Mouse (Mus musculus): Measurements from ENCODE around the gene Ndufb10. TPM values are rescaled to one million over a fixed set of nuclear protein-coding genes. Genes with fewer than 3 reads are reported as not detected.

Gene Ndufb10
- polyA plus RNA-seq (2017; shearing (Covaris generic)), result 222 TPM

DNA sequence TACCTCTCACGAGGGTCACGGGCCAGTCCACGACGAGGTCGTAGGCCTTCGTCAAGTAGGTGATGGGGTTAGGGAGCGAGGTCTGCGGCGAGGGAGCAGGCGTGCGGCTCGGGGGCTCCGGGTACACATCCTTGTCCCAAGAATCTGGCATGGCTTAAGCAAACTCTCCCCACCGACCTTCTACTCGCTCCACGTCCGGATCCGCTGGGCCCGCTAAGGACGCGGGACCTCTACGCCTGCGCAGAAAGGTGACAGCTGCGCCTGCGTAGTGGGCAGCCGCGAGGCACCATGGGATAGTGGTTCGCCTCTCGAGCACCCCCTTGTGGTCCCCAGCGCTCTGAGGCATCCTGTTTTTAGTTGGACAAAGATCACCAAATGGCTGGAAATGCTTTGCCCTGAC, at the start of gene Ndufb10:
Gene Ndufb10 (minus strand): TSS at position 295 of the 400 bp plus-strand sequence.

DNA sequence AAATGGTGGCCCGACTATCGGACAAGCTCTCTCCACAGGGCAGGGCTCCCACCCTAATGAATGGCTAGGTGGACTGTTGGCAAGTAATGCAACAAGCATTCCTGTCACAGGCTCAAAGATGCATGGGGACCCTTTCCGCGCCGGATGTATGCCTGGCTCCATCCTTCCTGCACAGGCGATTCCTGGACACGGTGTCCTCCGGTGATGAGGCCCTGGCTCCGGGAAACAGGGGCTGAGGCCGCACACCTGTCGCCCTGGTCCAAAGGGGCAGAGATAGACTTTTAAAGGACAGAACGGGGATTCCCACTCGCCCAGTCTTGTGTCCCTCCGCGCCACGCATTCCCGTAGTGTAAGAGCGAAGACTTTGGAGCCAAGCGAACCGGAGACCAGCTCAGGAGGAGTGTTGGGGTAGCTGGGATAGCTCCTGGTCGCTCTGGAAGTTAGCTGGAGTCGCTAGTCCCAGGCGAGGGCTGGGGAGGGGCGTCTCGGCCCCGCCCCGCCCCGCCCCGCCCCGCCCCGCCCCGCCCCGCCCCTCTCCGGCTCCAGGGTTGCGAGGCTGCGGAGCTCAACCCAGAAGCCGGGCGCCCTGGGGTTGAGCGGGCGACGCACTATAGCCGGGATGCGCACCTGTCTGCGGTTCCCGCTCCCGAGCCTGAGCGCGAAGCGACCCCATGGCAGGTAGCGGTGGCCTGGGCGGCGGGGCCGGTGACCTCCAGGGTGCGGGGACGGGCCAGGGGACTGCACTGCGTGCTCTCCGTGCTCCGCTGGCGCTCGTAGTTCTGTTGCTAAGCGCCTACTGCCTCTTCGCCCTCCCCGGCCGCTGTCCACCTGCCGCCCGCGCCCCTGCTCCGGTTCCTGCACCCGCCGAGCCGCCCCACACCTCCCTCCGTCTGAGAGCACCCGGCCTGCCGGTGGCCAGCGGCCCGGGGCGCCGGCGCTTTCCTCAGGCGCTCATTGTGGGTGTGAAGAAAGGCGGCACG, 28.4 kb upstream of the Ndufb10 start, which contains the start of gene Hs3st6:
Gene Hs3st6 (plus strand): TSS at position 574 of the 980 bp plus-strand sequence.

DNA sequence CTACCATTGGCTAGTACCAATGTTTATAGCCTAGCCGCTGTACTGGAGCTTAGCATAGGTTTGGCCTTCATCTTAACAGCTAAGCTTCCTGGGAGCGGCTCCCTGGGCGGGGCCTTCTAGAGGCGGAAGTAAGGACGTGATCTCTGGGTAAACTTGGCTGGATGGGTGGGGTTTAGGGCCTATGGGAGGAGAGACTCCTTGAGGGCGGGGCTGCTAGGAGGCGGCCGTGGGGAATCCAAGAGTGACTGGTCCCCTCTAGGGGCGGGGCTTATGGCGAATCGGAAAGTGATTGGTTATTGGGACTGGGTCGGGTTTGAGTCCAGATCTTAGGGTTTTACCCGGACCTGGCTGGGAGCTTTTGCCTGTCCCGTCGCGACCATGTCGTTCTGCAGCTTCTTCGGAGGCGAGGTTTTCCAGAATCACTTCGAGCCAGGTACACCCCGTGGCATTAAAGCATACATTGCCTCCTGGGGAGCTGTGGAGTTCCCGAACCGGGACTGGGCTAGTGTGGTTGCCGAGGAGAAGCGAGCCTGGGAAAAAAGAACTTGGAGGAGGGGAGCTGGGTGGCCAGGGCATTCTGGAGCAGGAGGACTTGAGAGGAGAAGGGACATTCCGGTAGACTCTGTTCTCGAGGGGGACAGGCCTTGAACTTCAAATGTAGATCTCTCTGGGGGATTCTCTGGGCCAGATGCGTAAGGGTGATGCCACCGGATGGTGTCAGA, 12.2 kb upstream of the Ndufb10 start, which contains the start of gene Msrb1:
Gene Msrb1 (plus strand): TSS at position 313 of the 722 bp plus-strand sequence.

DNA sequence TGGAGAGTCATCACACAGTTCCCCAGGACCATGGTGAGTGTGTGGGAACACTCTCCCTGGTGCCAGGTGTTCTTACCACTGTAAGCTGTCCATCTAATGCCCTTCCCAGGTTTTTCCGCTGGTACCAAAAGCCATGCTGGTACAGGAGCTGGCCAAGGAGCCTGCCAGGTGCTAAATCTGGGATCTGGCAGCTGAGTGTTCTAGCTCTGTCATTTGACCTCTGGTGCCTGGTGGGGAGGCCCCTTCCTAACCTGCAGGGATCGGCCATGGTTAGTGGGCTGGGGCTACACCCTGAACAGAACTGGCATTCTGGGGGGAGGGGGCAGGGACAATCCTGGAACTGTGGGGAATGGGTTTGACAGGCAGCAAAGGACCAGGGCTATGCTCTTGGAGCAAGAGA, 3.3 kb upstream of the Ndufb10 start, which contains the start of gene Rpl3l:
Gene Rpl3l (plus strand): TSS at position 203 of the 400 bp plus-strand sequence.

DNA sequence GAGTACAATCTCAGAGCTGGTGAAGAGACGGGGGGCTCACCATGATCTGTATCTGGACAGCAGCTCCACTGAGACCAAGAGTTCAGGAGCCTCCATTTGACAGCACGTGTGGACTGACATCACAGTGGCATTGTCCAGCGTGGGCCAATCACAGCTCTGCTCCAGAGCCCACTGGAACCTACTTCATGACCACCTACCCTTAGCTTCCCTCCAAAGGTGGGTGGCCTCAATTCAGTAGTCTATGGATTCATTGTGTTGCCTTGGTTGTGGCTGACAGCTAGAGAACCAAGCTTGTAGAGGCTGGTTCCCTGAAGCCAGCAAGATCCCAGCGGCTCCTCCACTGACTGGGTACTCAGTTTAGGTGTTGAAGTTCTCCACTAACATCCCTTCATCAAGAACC, 6.3 kb downstream of the Ndufb10 start, which contains the start of the genes Rnf151 and Rps2:
Gene Rnf151 (minus strand): TSS at position 121 of the 400 bp plus-strand sequence.
Gene Rps2 (plus strand): TSS at position 174 of the 400 bp plus-strand sequence.

DNA sequence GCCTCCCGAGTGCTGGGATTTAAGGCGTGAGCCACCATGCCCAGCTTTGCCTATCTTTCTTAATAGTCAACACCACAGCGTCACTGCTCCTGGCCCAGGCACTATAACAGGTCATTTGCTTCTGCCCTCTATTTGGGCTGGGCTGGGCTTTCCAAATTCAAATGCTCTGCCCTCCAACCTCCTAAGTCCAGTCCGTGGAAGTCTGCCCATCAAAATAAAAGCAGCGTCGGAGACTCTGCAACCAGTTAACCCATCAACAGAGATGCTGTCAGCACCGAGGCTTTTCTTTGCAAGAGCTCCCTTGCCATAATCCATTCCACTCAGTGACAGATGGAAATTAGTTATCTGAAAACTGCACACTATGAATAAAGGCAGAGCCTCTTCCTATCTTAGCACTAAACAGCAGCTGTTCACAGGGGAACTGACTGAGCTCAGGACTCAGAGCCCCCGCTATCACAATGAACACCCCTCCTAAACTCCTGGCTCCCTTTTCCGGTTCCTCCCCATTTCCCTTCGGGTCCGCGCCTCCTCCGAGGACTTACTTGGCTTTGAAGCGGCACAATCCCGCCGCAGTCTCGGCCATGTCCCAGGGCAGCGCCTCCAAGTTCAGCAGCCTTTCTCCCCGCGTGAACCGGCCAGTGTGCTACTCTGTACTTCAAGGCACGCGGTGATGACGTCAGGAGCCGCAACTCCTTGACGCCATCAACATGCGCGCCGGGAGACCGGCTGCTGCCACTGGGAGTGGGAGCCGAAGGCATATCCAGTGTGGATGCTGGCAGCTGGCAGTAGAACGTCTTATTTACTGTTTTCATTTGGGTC, 17.1 kb downstream of the Ndufb10 start, which contains the start of gene Tbl3:
Gene Tbl3 (minus strand): TSS at position 679 of the 819 bp plus-strand sequence.

DNA sequence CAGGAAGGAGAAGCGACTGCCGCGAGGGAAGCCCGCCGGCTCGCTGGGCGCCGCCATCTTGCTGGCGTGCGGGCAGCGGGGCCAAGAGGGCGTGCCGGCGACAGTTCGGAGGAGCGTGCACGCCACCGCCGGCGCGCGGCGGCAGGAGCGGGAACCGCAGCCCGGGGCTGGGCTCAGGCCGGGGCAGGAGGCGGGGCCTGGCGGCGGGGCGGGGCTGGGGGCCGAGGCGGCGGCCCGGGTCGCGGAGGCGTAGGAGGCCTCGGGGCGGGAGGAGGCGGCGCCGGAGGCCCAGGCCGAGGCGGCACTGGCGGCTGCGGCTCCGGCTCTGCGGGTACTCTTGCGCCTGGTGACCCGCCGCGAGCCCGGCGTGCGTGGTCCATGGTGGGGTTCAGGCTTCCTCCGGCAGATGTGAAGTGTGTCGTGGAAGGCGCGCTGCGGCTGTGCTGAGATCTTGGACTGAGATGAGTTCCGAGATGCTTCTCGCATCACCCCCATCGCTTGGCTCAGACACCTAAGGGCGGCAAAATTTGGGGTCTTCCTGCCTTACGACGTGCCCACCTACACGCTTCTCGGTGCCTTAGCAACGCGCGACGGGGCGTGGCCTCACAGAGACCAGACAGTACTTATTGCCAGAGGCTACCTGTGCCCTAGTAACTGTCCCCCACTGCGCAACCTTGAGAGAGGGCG, 28.1 kb downstream of the Ndufb10 start, which contains the start of the genes Gfer and Noxo1:
Gene Gfer (minus strand): TSS at position 146 of the 687 bp plus-strand sequence.
Gene Noxo1 (plus strand): TSS at position 224 of the 687 bp plus-strand sequence.

DNA sequence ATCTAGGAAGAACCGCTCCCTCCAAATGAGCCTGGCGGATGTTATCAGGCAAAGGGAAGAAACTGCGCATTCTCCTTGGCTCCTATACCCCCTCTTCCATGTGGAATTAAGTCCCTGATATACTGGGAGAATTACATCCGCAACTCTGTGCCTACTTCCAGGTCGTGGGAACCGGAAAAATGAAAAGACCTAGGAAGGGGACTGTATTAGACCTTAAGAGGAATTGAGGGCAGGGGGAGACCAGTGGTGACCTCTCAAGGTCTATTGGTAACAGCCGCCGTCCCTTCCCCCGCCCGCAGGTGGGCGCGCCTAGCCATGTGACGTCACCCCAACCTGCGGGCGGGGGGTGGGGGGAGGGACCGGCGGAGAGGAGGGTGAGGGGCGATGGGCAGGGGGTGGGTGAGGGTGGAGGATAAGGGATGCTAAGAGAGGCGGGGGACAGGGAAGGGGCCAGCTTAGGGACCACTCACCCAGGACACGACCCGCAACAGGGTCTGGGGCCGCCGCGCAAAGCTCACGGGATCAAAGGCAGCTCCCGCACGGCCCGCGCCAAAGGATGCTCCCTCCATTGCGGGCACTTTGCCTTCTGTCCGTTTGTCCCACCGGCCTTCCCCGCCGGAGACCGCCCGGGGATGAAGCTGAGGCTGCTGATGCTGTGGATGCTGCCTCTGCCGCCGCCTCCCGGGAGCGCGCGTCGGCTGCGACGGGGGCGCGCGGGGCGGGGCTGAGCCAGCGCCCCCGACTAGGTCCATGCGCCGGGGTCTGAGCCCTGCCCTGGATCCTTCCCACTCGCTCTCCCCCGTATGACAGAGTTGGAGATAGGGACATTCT, 34.8 kb downstream of the Ndufb10 start, which contains the start of gene Syngr3:
Gene Syngr3 (minus strand): TSS at position 705 of the 831 bp plus-strand sequence.

Other genes with a start within 250 kb of the Ndufb10 start
- gene Mlst8, start 245.4 kb downstream of the Ndufb10 start, polyA plus RNA-seq (2017; shearing (Covaris generic)), result 28.4 TPM
- 0.11 TPM for gene Caskin1, start 235.9 kb downstream of the Ndufb10 start, polyA plus RNA-seq (2017; shearing (Covaris generic))
- gene Traf7, start 196.5 kb downstream of the Ndufb10 start, polyA plus RNA-seq (2017; shearing (Covaris generic)), result 97.6 TPM
- 6.5 TPM for gene Rab26, start 190.3 kb downstream of the Ndufb10 start, polyA plus RNA-seq (2017; shearing (Covaris generic))
- 17.8 TPM for gene Pkd1, start 174.6 kb downstream of the Ndufb10 start, polyA plus RNA-seq (2017; shearing (Covaris generic))
- gene Tsc2, start 91.8 kb downstream of the Ndufb10 start, polyA plus RNA-seq (2017; shearing (Covaris generic)), result 48.8 TPM
- 6.0 TPM for gene Nthl1, start 91.8 kb downstream of the Ndufb10 start, polyA plus RNA-seq (2017; shearing (Covaris generic))
- gene Slc9a3r2, start 74.2 kb downstream of the Ndufb10 start, polyA plus RNA-seq (2017; shearing (Covaris generic)), result not detected
- gene Npw, start 66.0 kb downstream of the Ndufb10 start, polyA plus RNA-seq (2017; shearing (Covaris generic)), result not detected
- gene Zfp598, start 54.8 kb downstream of the Ndufb10 start, polyA plus RNA-seq (2017; shearing (Covaris generic)), result 2.3 TPM
- gene Syngr3, start 34.5 kb downstream of the Ndufb10 start, polyA plus RNA-seq (2017; shearing (Covaris generic)), result 0.88 TPM
- 7.8 TPM for gene Gfer, start 28.3 kb downstream of the Ndufb10 start, polyA plus RNA-seq (2017; shearing (Covaris generic))
- gene Noxo1, start 28.2 kb downstream of the Ndufb10 start, polyA plus RNA-seq (2017; shearing (Covaris generic)), result 1.4 TPM
- gene Tbl3, start 16.8 kb downstream of the Ndufb10 start, polyA plus RNA-seq (2017; shearing (Covaris generic)), result 60.9 TPM
- not detected for gene Rnf151, start 6.4 kb downstream of the Ndufb10 start, polyA plus RNA-seq (2017; shearing (Covaris generic))
- gene Rps2, start 6.4 kb downstream of the Ndufb10 start, polyA plus RNA-seq (2017; shearing (Covaris generic)), result 789 TPM
- not detected for gene Rpl3l, start 3.3 kb upstream of the Ndufb10 start, polyA plus RNA-seq (2017; shearing (Covaris generic))
- 16.1 TPM for gene Msrb1, start 12.2 kb upstream of the Ndufb10 start, polyA plus RNA-seq (2017; shearing (Covaris generic))
- gene Hs3st6, start 28.5 kb upstream of the Ndufb10 start, polyA plus RNA-seq (2017; shearing (Covaris generic)), result not detected
- gene Meiob, start 79.8 kb upstream of the Ndufb10 start, polyA plus RNA-seq (2017; shearing (Covaris generic)), result not detected
- gene Hagh, start 115.7 kb upstream of the Ndufb10 start, polyA plus RNA-seq (2017; shearing (Covaris generic)), result 43.5 TPM
- 2.6 TPM for gene Fahd1, start 125.9 kb upstream of the Ndufb10 start, polyA plus RNA-seq (2017; shearing (Covaris generic))
- not detected for gene Igfals, start 141.5 kb upstream of the Ndufb10 start, polyA plus RNA-seq (2017; shearing (Covaris generic))
- gene Nubp2, start 161.9 kb upstream of the Ndufb10 start, polyA plus RNA-seq (2017; shearing (Covaris generic)), result 111 TPM
- 58.7 TPM for gene Spsb3, start 162.2 kb upstream of the Ndufb10 start, polyA plus RNA-seq (2017; shearing (Covaris generic))
- gene Eme2, start 170.6 kb upstream of the Ndufb10 start, polyA plus RNA-seq (2017; shearing (Covaris generic)), result 53.5 TPM
- gene Mrps34, start 170.6 kb upstream of the Ndufb10 start, polyA plus RNA-seq (2017; shearing (Covaris generic)), result 46.4 TPM
- gene Nme3, start 172.0 kb upstream of the Ndufb10 start, polyA plus RNA-seq (2017; shearing (Covaris generic)), result 67.3 TPM
- gene Mapk8ip3, start 212.5 kb upstream of the Ndufb10 start, polyA plus RNA-seq (2017; shearing (Covaris generic)), result 60.4 TPM
- gene Jpt2, start 236.2 kb upstream of the Ndufb10 start, polyA plus RNA-seq (2017; shearing (Covaris generic)), result 38.0 TPM